Mouse (Mus musculus) lung, postnatal 36 days (tissue): ENCODE data around the gene U2af1l4.

Experiments used
- DNase-seq: peaks from one replicate; pipeline ENCODE4 v3.0.0; 2022; ENCODE audit warnings: mixed read lengths

U2af1l4 gene

DNA sequence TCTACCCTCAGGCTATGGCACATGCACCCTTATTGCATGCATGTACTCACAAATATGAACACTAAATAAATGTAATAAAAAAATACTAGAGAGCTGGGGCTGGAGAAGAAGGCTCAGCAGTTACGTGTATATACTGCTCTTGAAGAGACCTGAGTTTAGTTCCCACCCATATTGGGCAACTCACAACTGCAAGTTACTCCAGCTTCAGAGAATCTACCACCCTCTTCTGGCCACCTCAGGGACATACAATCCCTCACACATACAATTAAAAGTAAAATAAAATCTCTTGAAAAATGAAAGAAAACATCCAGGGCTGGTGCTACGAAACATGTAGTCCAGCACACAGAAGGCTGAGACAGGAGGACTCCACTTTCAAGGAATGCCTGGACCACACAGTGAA, 51.4 kb downstream of the U2af1l4 start:
- peak; percentile 26 for DNase-seq
